ENCODE assay signal across 9 mouse cellular contexts in genomic region chr14:31385406-31385805, GRCm38 (mm10). TPM values are rescaled to one million over a fixed set of nuclear protein-coding genes. Genes with fewer than 3 reads are reported as not detected.
DNase-seq lines count a peak whose midpoint lies in the region; ATAC-seq and TF ChIP-seq lines count a peak whose summit lies in the region.
"Had no signal": no experiment of that assay in that cellular context is flagged by ENCODE, and none has a peak within 500 bp of the region (broad histone marks: within the 10 kb centered on the region; RNA-seq: fewer than 3 reads in every experiment).

No protein-coding gene starts in this region.

- 70% methylated on average over 5 of the region's 5 CpGs for WGBS in liver, embryonic 16.5 days (ENCODE audit: insufficient replicate concordance)

- H3K4me2 ChIP-seq in liver, embryonic 16.5 days (ENCODE audit: low read depth, low read length) = no peak overlapping the region

- no peak overlapping the region for H3K4me3 ChIP-seq in layer of hippocampus, adult 2 months
- no peak overlapping the region for H3K4me3 ChIP-seq in liver, embryonic 16.5 days (ENCODE audit: low read depth, low read length)

- H3K27me3 ChIP-seq in liver, embryonic 16.5 days (ENCODE audit: control insufficient read depth, insufficient read depth, low read depth, low read length) = no peaks in the 10 kb centered on the region

- H3K4me1 ChIP-seq in liver, embryonic 16.5 days (ENCODE audit: control insufficient read depth, low read depth, low read length) = peaks cover 3% of the 10 kb centered on the region

- H3K27ac ChIP-seq in layer of hippocampus, adult 2 months = peak overlapping the region; percentile 94
- H3K27ac ChIP-seq in liver, embryonic 16.5 days (ENCODE audit: low read length) = 0 out of 2 replicates have a peak overlapping the region, but pooled peaks have one; percentile 3
- H3K27ac ChIP-seq: liver, embryonic 14.5 days had no signal

- no peaks in the 10 kb centered on the region for H3K9me3 ChIP-seq in liver, embryonic 16.5 days (replicated peaks; ENCODE audit: control insufficient read depth, low read length)

- peak; percentile 30 to 31 for DNase-seq in cerebellum, postnatal 14 days
- DNase-seq in cerebellum, postnatal 4 days (ENCODE audit: low spot score in 2 of 2) = no peak
- no peak for DNase-seq in layer of hippocampus, adult 2 months (ENCODE audit: low spot score in 2 of 2)
- DNase-seq in layer of hippocampus, postnatal 36 days = no peak
- peak; percentile 34 to 46 for DNase-seq in cerebellum, postnatal 25 days
- no peak for DNase-seq in ovary, adult 18-20 months (ENCODE audit: low spot score)

- no peaks in the 10 kb centered on the region for H3K36me3 ChIP-seq in liver, embryonic 16.5 days (ENCODE audit: control insufficient read depth, insufficient read depth)

- ATAC-seq in liver, embryonic 16.5 days (ENCODE audit: low read depth) = no peak
- ATAC-seq in inflammation-experienced regulatory T-cells, adult 6 months = no peak

- no peak overlapping the region for H3K9ac ChIP-seq in liver, embryonic 16.5 days (ENCODE audit: low read depth, low read length)
- H3K9ac ChIP-seq: liver, embryonic 14.5 days had no signal

- no peak for TF ChIP-seq CTCF in layer of hippocampus, adult 2 months (conservative IDR thresholded peaks at IDR 0.05)

RNA-seq across cellular contexts. Expression of gene Capn7, which starts 49.0 kb away (rescaled TPM):
- total RNA-seq in layer of hippocampus, adult 2 months (2021) = 10 to 100 TPM; 35.6 to 39.4 TPM
- total RNA-seq in layer of hippocampus, postnatal 36 days (2021) = 10 to 100 TPM; 39.4 to 42.1 TPM
- polyA plus RNA-seq in liver, embryonic 16.5 days (2015; fragmentation: Nextera tagmentation; extraction: Ambion mirVana) = 15.0 and 15.2 TPM in 2 replicates
- 10 to 100 TPM; 18.0 to 20.5 (median 18.9) TPM for polyA plus RNA-seq in inflammation-experienced regulatory T-cells, adult 6 months (2017; shearing (Covaris generic))

RNA-seq across cellular contexts. Expression of gene Sh3bp5, which starts 50.5 kb away (rescaled TPM):
- total RNA-seq in layer of hippocampus, adult 2 months (2021) = 100 to 1,000 TPM; 147 to 158 TPM
- 100 to 1,000 TPM; 157 to 168 TPM for total RNA-seq in layer of hippocampus, postnatal 36 days (2021)
- 19.3 and 22.1 TPM in 2 replicates for polyA plus RNA-seq in liver, embryonic 16.5 days (2015; fragmentation: Nextera tagmentation; extraction: Ambion mirVana)
- polyA plus RNA-seq in inflammation-experienced regulatory T-cells, adult 6 months (2017; shearing (Covaris generic)) = 10 to 100 TPM in 1 of 3 experiments, 1 to 10 TPM in 2; 5.4 to 11.5 (median 7.1) TPM

Comparison
In these comparisons a context has a peak if more than half of its experiments do, and no peak if none do; other contexts are left out.
1. DNase-seq: peak in cerebellum, postnatal 14 days (2 of 2) and cerebellum, postnatal 25 days (2 of 2); none in cerebellum, postnatal 4 days (0 of 2), layer of hippocampus, adult 2 months (0 of 2), layer of hippocampus, postnatal 36 days (0 of 2) and ovary, adult 18-20 months (single experiment).